ENCODE assay signal across 14 mouse cellular contexts in genomic region chr16:14445197-14445596, GRCm38 (mm10).
DNase-seq lines count a peak whose midpoint lies in the region; ATAC-seq lines count a peak whose summit lies in the region.
"Had no signal": no experiment of that assay in that cellular context is flagged by ENCODE, and none has a peak within 500 bp of the region (broad histone marks: within the 10 kb centered on the region; RNA-seq: fewer than 3 reads in every experiment).

No protein-coding gene starts in this region.

- ATAC-seq in heart, embryonic 11.5 days (replicated peaks; ENCODE audit: insufficient number of reproducible peaks, low FRiP score, low TSS enrichment) = no peak
- 0 out of 2 replicates have a peak, but pooled peaks have one; percentile 48 for ATAC-seq in heart, embryonic 15.5 days (replicated peaks; ENCODE audit: insufficient number of reproducible peaks, insufficient read depth, low FRiP score, low read depth)
- no peak for ATAC-seq in megakaryocyte, adult 5-6 weeks (ENCODE audit: poor library complexity, severe bottlenecking)
- ATAC-seq: activated CD4-positive, CD25-positive, alpha-beta regulatory T cell, adult 4 months had no signal

- H3K27ac ChIP-seq in heart, embryonic 11.5 days (ENCODE audit: low read depth, low read length) = no peak overlapping the region
- H3K27ac ChIP-seq in heart, embryonic 15.5 days = 0 out of 2 replicates have a peak overlapping the region, but pooled peaks have one; percentile 70
- H3K27ac ChIP-seq: embryonic facial prominence, embryonic 13.5 days; limb, embryonic 15.5 days; neural tube, embryonic 13.5 days had no signal

- H3K4me1 ChIP-seq in heart, embryonic 11.5 days (ENCODE audit: control insufficient read depth, insufficient read depth, low read length) = no peaks in the 10 kb centered on the region
- peaks cover 6% of the 10 kb centered on the region for H3K4me1 ChIP-seq in heart, embryonic 15.5 days (replicated peaks)
- H3K4me1 ChIP-seq: neural tube, embryonic 13.5 days had no signal

- H3K4me2 ChIP-seq in heart, embryonic 11.5 days = no peak overlapping the region
- H3K4me2 ChIP-seq in heart, embryonic 15.5 days = no peak overlapping the region
- H3K4me2 ChIP-seq: embryonic facial prominence, embryonic 13.5 days; limb, embryonic 15.5 days; neural tube, embryonic 13.5 days had no signal

- no peak overlapping the region for H3K9ac ChIP-seq in heart, embryonic 11.5 days (ENCODE audit: low read depth, low read length)
- no peak overlapping the region for H3K9ac ChIP-seq in heart, embryonic 15.5 days
- H3K9ac ChIP-seq: embryonic facial prominence, embryonic 13.5 days; limb, embryonic 15.5 days; neural tube, embryonic 13.5 days had no signal

- no peaks in the 10 kb centered on the region for H3K27me3 ChIP-seq in heart, embryonic 11.5 days (ENCODE audit: control insufficient read depth, insufficient read depth, low read length)
- H3K27me3 ChIP-seq in heart, embryonic 15.5 days = no peaks in the 10 kb centered on the region
- H3K27me3 ChIP-seq: embryonic facial prominence, embryonic 13.5 days; limb, embryonic 15.5 days; neural tube, embryonic 13.5 days had no signal

- H3K4me3 ChIP-seq in heart, embryonic 11.5 days (ENCODE audit: low read depth, low read length) = no peak overlapping the region
- no peak overlapping the region for H3K4me3 ChIP-seq in heart, embryonic 15.5 days
- H3K4me3 ChIP-seq: embryonic facial prominence, embryonic 13.5 days; limb, embryonic 15.5 days; neural tube, embryonic 13.5 days had no signal

- WGBS in heart, embryonic 11.5 days (ENCODE audit: insufficient replicate concordance) = 74% methylated on average over 6 of the region's 6 CpGs
- 74% methylated on average over 6 of the region's 6 CpGs for WGBS in heart, embryonic 15.5 days

- no peaks in the 10 kb centered on the region for H3K9me3 ChIP-seq in heart, embryonic 11.5 days (replicated peaks; ENCODE audit: control insufficient read depth, low read length)
- H3K9me3 ChIP-seq in heart, embryonic 15.5 days (replicated peaks) = no peaks in the 10 kb centered on the region
- H3K9me3 ChIP-seq: embryonic facial prominence, embryonic 13.5 days; limb, embryonic 15.5 days; neural tube, embryonic 13.5 days had no signal

- peak; percentile 91 for DNase-seq in heart, adult 11 months
- DNase-seq in NIH3T3 (ENCODE audit: low read depth) = peak; percentile 27
- DNase-seq in adrenal gland, postnatal 36 days = peak; percentile 41 to 52
- DNase-seq in liver = no peak
- DNase-seq in right cerebral cortex, postnatal 25 days = no peak
- DNase-seq: spleen, adult 18-20 months; thymus, postnatal 4 days had no signal

- no peaks in the 10 kb centered on the region for H3K36me3 ChIP-seq in heart, embryonic 11.5 days (ENCODE audit: control insufficient read depth, insufficient read depth, low read length)
- H3K36me3 ChIP-seq in heart, embryonic 15.5 days = no peaks in the 10 kb centered on the region

Comparison
In these comparisons a context has a peak if more than half of its experiments do, and no peak if none do; other contexts are left out.
1. DNase-seq: peak in heart, adult 11 months (single experiment), NIH3T3 (single experiment) and adrenal gland, postnatal 36 days (2 of 2); none in liver (single experiment) and right cerebral cortex, postnatal 25 days (single experiment).